Mouse (Mus musculus) spleen, adult 2 months (tissue): ENCODE results near the gene Hs3st2. TPM values are rescaled to one million over a fixed set of nuclear protein-coding genes. Genes with fewer than 3 reads are reported as not detected.

Source experiments
- DNase-seq, 2 experiments: peaks; one replicate each; pipeline versions ENCODE4 v3.0.0 to v3.0.0-alpha.2; 2012 to 2021; ENCODE audit warnings: low spot score in 2 of 2, low read depth in 1 of 2
- H3K27ac ChIP-seq: fragments of 200-500 bp; 2 replicates; pipeline ENCODE4 v1.5.1; 2012; ENCODE audit warnings: low read length, inconsistent platforms; ENCODE audit not compliant: insufficient read depth
- H3K27me3 ChIP-seq: fragments of 200-500 bp; 2 replicates; pipeline ENCODE4 v1.6.1; 2012; ENCODE audit warnings: mild to moderate bottlenecking, moderate library complexity, low read length, inconsistent platforms; ENCODE audit not compliant: control insufficient read depth, insufficient read depth
- H3K36me3 ChIP-seq: fragments of 200-500 bp; 2 replicates; pipeline ENCODE4 v1.6.1; 2012; ENCODE audit warnings: mild to moderate bottlenecking, low read length, inconsistent platforms; ENCODE audit not compliant: control insufficient read depth, insufficient read depth
- H3K4me1 ChIP-seq: fragments of 200-500 bp; 2 replicates; pipeline ENCODE4 v1.6.1; 2011; ENCODE audit warnings: inconsistent platforms; ENCODE audit not compliant: control insufficient read depth, insufficient read depth, insufficient read length
- H3K4me3 ChIP-seq: fragments of 200-500 bp; 2 replicates; pipeline ENCODE4 v1.5.1; 2011; ENCODE audit warnings: mild to moderate bottlenecking, inconsistent platforms; ENCODE audit not compliant: insufficient read depth, insufficient read length; ENCODE audit errors: extremely low read depth
- CTCF ChIP-seq: fragments of 200-500 bp; IDR thresholded peaks from 2 replicates; pipeline ENCODE4 v1.5.1; 2011; ENCODE audit warnings: mild to moderate bottlenecking, inconsistent platforms; ENCODE audit not compliant: insufficient read depth, insufficient read length, insufficient replicate concordance; ENCODE audit errors: extremely low read depth
- POLR2A ChIP-seq: fragments of 200-500 bp; IDR thresholded peaks from 2 replicates; pipeline ENCODE4 v1.6.1; 2011; ENCODE audit warnings: low read depth, low read length, inconsistent platforms
- WGBS: fragments of 180-500 bp; shearing (Covaris S2); methylation state at CpG from one replicate; pipeline ENCODE4 v1.1.7; 2018; 5-methylcytosine and 5-hydroxymethylcytosine counted together
- polyA plus RNA-seq: library from polyadenylated mRNA; depleted of rRNA; stranded (reverse); fragments of >200 nt; gene quantifications from 2 replicates; pipeline ENCODE4 v1.2.3, GENCODE M21; 2012

Gene Hs3st2
- polyA plus RNA-seq, 1 experiment, result 12.2 TPM

- H3K4me1 ChIP-seq, result no peaks in the 10 kb centered on the region
- peak in 1 of 2 experiments; percentile 7 for DNase-seq
- H3K4me3 ChIP-seq, result no peak overlapping the region
- WGBS, result 62% methylated on average over 19 of the region's 19 CpGs
- H3K27ac ChIP-seq, result no peak overlapping the region
- H3K27me3 ChIP-seq, result no peaks in the 10 kb centered on the region
- TF ChIP-seq CTCF (no peak), POLR2A (no peak)
- no peaks in the 10 kb centered on the region for H3K36me3 ChIP-seq
Observed at GRCm38 (mm10) chr7:121539405-121540275, 148.0 kb downstream of the Hs3st2 start.

- Histone ChIP-seq H3K27me3 (no peaks in the 10 kb centered on the region), H3K27ac (no peak overlapping the region), H3K36me3 (no peaks in the 10 kb centered on the region), H3K4me3 (no peak overlapping the region), H3K4me1 (no peaks in the 10 kb centered on the region)
- no peak for DNase-seq
- 57% methylated on average over 2 of the region's 2 CpGs for WGBS
- TF ChIP-seq POLR2A (no peak), CTCF (no peak)
Observed at GRCm38 (mm10) chr7:121542458-121542857, 150.8 kb downstream of the Hs3st2 start.

DNA sequence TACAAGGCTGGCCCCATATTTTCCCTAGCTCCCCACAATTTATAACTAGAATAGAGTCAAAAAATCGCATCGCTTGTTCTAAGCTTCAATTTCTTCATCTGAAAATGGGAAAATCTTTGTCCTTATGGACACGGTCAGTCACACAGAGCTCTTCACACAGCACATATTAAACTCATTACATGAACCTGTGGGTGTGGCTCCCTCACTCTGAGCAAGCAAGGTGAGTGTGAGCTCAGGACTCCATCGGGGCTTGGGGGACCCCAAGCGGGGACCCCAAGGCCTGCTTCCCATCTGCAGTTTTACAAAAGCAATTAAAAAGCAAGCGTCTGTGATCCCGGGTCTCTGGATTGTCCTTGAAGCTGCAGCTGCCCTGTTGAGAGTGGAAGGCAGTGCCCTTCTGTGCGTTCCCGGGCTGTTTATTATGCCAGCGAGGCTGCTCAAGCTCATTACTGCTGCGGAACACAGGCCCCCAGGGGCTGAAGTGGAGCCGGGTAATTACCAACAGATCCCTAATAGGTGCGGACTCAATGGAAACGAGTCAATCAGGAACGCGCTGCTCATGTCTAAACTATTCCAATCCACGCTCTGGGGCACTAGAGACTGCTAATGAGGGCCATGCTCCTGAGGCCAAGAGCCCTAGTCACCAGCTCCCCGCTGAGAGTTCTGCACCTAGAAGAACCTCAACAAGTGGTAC lies 157.8 kb downstream of the Hs3st2 start:
- H3K27ac ChIP-seq, result no peak overlapping the region
- TF ChIP-seq CTCF (no peak), POLR2A (no peak)
- WGBS, result 85% methylated on average over 18 of the region's 18 CpGs
- no peak for DNase-seq
- H3K36me3 ChIP-seq, result no peaks in the 10 kb centered on the region
- H3K4me3 ChIP-seq, result no peak overlapping the region
- H3K27me3 ChIP-seq, result no peaks in the 10 kb centered on the region
- H3K4me1 ChIP-seq, result no peaks in the 10 kb centered on the region
